Mouse (Mus musculus) brain, embryonic 14.5 days (tissue): ENCODE data around the gene Smarca2.

ENCODE experiments used
- CTCF ChIP-seq: fragments of 200-500 bp; IDR thresholded peaks from 2 replicates; pipeline ENCODE4 v1.5.1; 2012; ENCODE audit warnings: inconsistent platforms, mild to moderate bottlenecking, moderate library complexity, borderline replicate concordance; ENCODE audit not compliant: insufficient read depth, insufficient read length; ENCODE audit errors: extremely low read depth
- POLR2A ChIP-seq: fragments of 200-500 bp; IDR thresholded peaks from 2 replicates; pipeline ENCODE4 v1.6.1; 2012; ENCODE audit warnings: mild to moderate bottlenecking, inconsistent platforms, borderline replicate concordance; ENCODE audit not compliant: poor library complexity, insufficient read depth, insufficient read length, severe bottlenecking; ENCODE audit errors: extremely low read depth

DNA sequence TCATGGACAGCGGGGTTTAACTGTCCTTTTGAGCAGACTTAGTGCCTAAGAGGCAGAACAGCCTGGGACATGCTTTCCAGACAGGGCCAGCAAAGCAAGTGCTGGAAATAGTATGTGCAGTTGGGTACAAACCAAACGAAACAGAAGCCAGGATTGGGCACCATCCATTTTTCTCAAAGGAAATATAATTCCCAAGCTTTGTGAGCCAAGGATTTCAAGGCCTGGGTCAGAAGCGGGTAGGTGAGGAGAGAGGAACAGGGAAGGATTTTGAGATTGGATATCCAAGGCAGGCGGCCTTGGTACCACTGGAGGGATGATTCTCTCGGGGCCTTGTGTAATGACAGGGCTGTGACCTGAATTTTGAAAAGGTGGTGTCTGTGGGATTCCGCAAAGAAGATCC lies 116.9 kb downstream of the Smarca2 start:
- TF ChIP-seq CTCF (no peak), POLR2A (no peak)
